Mouse (Mus musculus) stomach, embryonic 15.5 days (tissue): Measurements from ENCODE around the gene Sirpb1a. TPM values are rescaled to one million over a fixed set of nuclear protein-coding genes. Genes with fewer than 3 reads are reported as not detected.
"Not testable (repeated sequence)": the region's sequence is repeated elsewhere in the genome, so short reads cannot be mapped to it uniquely, and the experiment has no call there.

Source experiments
- ATAC-seq: fragments of 200-750 bp; cut with Nextera tagmentation; 2 replicates; pipeline ENCODE4 v1.8.0; 2017; ENCODE audit warnings: low read depth, moderate number of reproducible peaks, moderate TSS enrichment; ENCODE audit not compliant: insufficient read depth, low FRiP score
- H3K27ac ChIP-seq: fragments of 300-500 bp; sonication (generic); 2 replicates; pipeline ENCODE4 v1.5.1; 2015; ENCODE audit warnings: mild to moderate bottlenecking, inconsistent platforms
- H3K27me3 ChIP-seq: fragments of 300-500 bp; sonication (generic); replicated peaks from 2 replicates; pipeline ENCODE4 v1.6.1; 2015; ENCODE audit warnings: inconsistent platforms
- H3K36me3 ChIP-seq: fragments of 300-500 bp; sonication (generic); 2 replicates; pipeline ENCODE4 v1.6.1; 2015; ENCODE audit warnings: inconsistent platforms
- H3K4me1 ChIP-seq: fragments of 300-500 bp; sonication (generic); 2 replicates; pipeline ENCODE4 v1.6.1; 2015; ENCODE audit warnings: inconsistent platforms
- H3K4me2 ChIP-seq: fragments of 300-500 bp; sonication (generic); 2 replicates; pipeline ENCODE4 v1.6.1; 2015; ENCODE audit warnings: mild to moderate bottlenecking, inconsistent platforms
- H3K4me3 ChIP-seq: fragments of 300-500 bp; sonication (generic); replicated peaks from 2 replicates; pipeline ENCODE4 v1.5.1; 2015; ENCODE audit warnings: inconsistent platforms
- H3K9ac ChIP-seq: fragments of 300-500 bp; sonication (generic); 2 replicates; pipeline ENCODE4 v1.6.1; 2015; ENCODE audit warnings: inconsistent platforms
- H3K9me3 ChIP-seq: fragments of 300-500 bp; sonication (generic); 2 replicates; pipeline ENCODE4 v1.6.1; 2016; ENCODE audit warnings: inconsistent platforms
- WGBS: fragments of 180-500 bp; shearing (Covaris S2); methylation state at CpG from one replicate; pipeline ENCODE4 v1.1.7; 2015; 5-methylcytosine and 5-hydroxymethylcytosine counted together
- polyA plus RNA-seq: library from polyadenylated mRNA; unstranded; fragments of >200 nt; fragmentation: Nextera tagmentation; extraction: Ambion mirVana; gene quantifications from 2 replicates; pipeline ENCODE4 v1.2.1, GENCODE M21; 2015

The Sirpb1a gene
- 0.13 and 0.17 TPM in 2 replicates for polyA plus RNA-seq

- H3K9me3 ChIP-seq, H3K27me3 ChIP-seq, ATAC-seq, H3K36me3 ChIP-seq, H3K4me3 ChIP-seq, H3K9ac ChIP-seq, H3K27ac ChIP-seq, H3K4me1 ChIP-seq, H3K4me2 ChIP-seq: not testable (repeated sequence)
- WGBS, result 90% methylated on average over 1 of the region's 1 CpGs
These were observed at the start of gene Sirpb1a for GRCm38 (mm10) chr3:15426447-15426846. Gene Sirpb1a (minus strand): TSS chr3:15426520.

- not testable (repeated sequence) for H3K9me3 ChIP-seq, H3K36me3 ChIP-seq, ATAC-seq, H3K4me3 ChIP-seq, H3K27me3 ChIP-seq, H3K4me1 ChIP-seq, H3K9ac ChIP-seq, H3K4me2 ChIP-seq, H3K27ac ChIP-seq
- 79% methylated on average over 2 of the region's 2 CpGs for WGBS
These were observed 48.5 kb upstream of the Sirpb1a start for GRCm38 (mm10) chr3:15474831-15475230.

GRCm38 (mm10) chr3:15470158-15470557 lies 43.8 kb upstream of the Sirpb1a start:
- WGBS, result 76% methylated on average over 1 of the region's 3 CpGs
- H3K4me1 ChIP-seq, result not testable (repeated sequence)

GRCm38 (mm10) chr3:15443936-15444335 lies 17.6 kb upstream of the Sirpb1a start:
- not testable (repeated sequence) for H3K4me1 ChIP-seq, ATAC-seq, H3K27ac ChIP-seq, H3K9me3 ChIP-seq, H3K4me3 ChIP-seq, H3K27me3 ChIP-seq, H3K4me2 ChIP-seq, H3K9ac ChIP-seq, H3K36me3 ChIP-seq
- 82% methylated on average over 1 of the region's 1 CpGs for WGBS

More at GRCm38 (mm10) chr3:15470158-15470557, 43.8 kb upstream of the Sirpb1a start:
- H3K4me3 ChIP-seq, ATAC-seq, H3K4me2 ChIP-seq, H3K36me3 ChIP-seq, H3K9ac ChIP-seq, H3K27ac ChIP-seq, H3K9me3 ChIP-seq, H3K27me3 ChIP-seq: not testable (repeated sequence)

- H3K4me1 ChIP-seq, H3K9ac ChIP-seq, H3K36me3 ChIP-seq, H3K27ac ChIP-seq, ATAC-seq, H3K4me3 ChIP-seq, H3K4me2 ChIP-seq, H3K9me3 ChIP-seq, H3K27me3 ChIP-seq: not testable (repeated sequence)
- 67% methylated on average over 1 of the region's 1 CpGs for WGBS
These were observed 13.5 kb upstream of the Sirpb1a start for GRCm38 (mm10) chr3:15439844-15440243.

GRCm38 (mm10) chr3:15427917-15428316 lies 1.6 kb upstream of the Sirpb1a start:
- 58% methylated on average over 1 of the region's 1 CpGs for WGBS
- no peaks in the 10 kb centered on the region for H3K4me1 ChIP-seq
- no peak for ATAC-seq

GRCm38 (mm10) chr3:15355690-15356089 lies 70.6 kb downstream of the Sirpb1a start:
- H3K27me3 ChIP-seq, ATAC-seq, H3K27ac ChIP-seq, H3K9ac ChIP-seq, H3K4me2 ChIP-seq, H3K36me3 ChIP-seq, H3K9me3 ChIP-seq, H3K4me3 ChIP-seq, H3K4me1 ChIP-seq: not testable (repeated sequence)
- 72% methylated on average over 3 of the region's 3 CpGs for WGBS

More at GRCm38 (mm10) chr3:15427917-15428316, 1.6 kb upstream of the Sirpb1a start:
- Histone ChIP-seq H3K4me2 (no peak overlapping the region), H3K9ac (no peak overlapping the region), H3K27ac (no peak overlapping the region), H3K4me3 (no peak overlapping the region), H3K9me3 (no peaks in the 10 kb centered on the region), H3K27me3 (no peaks in the 10 kb centered on the region), H3K36me3 (no peaks in the 10 kb centered on the region)

GRCm38 (mm10) chr3:15350318-15350717 lies 76.0 kb downstream of the Sirpb1a start:
- WGBS, result 80% methylated on average over 1 of the region's 2 CpGs
- ATAC-seq, H3K4me2 ChIP-seq, H3K27me3 ChIP-seq, H3K36me3 ChIP-seq, H3K9ac ChIP-seq, H3K9me3 ChIP-seq, H3K27ac ChIP-seq, H3K4me3 ChIP-seq, H3K4me1 ChIP-seq: not testable (repeated sequence)

GRCm38 (mm10) chr3:15345606-15346005 lies 80.7 kb downstream of the Sirpb1a start:
- not testable (repeated sequence) for H3K9me3 ChIP-seq, H3K4me3 ChIP-seq, ATAC-seq

GRCm38 (mm10) chr3:15340287-15340686 lies 86.0 kb downstream of the Sirpb1a start:
- no peak for ATAC-seq
- H3K4me2 ChIP-seq, result no peak overlapping the region
- no peaks in the 10 kb centered on the region for H3K4me1 ChIP-seq
- no peak overlapping the region for H3K9ac ChIP-seq
- no peak overlapping the region for H3K27ac ChIP-seq
- no peak overlapping the region for H3K4me3 ChIP-seq
- no peaks in the 10 kb centered on the region for H3K36me3 ChIP-seq
- no peaks in the 10 kb centered on the region for H3K27me3 ChIP-seq
- WGBS, result 68% methylated on average over 1 of the region's 1 CpGs
- H3K9me3 ChIP-seq, result no peaks in the 10 kb centered on the region

More at GRCm38 (mm10) chr3:15345606-15346005, 80.7 kb downstream of the Sirpb1a start:
- 62% methylated on average over 3 of the region's 3 CpGs for WGBS
- H3K9ac ChIP-seq, H3K4me1 ChIP-seq, H3K36me3 ChIP-seq, H3K4me2 ChIP-seq, H3K27ac ChIP-seq, H3K27me3 ChIP-seq: not testable (repeated sequence)

- 66% methylated on average over 2 of the region's 2 CpGs for WGBS
- no peak overlapping the region for H3K4me2 ChIP-seq
- no peak overlapping the region for H3K4me3 ChIP-seq
- ATAC-seq, result no peak
- H3K9me3 ChIP-seq, result no peaks in the 10 kb centered on the region
- no peaks in the 10 kb centered on the region for H3K4me1 ChIP-seq
- no peak overlapping the region for H3K27ac ChIP-seq
- no peak overlapping the region for H3K9ac ChIP-seq
- H3K27me3 ChIP-seq, result no peaks in the 10 kb centered on the region
- H3K36me3 ChIP-seq, result no peaks in the 10 kb centered on the region
These were observed 92.1 kb downstream of the Sirpb1a start for GRCm38 (mm10) chr3:15334182-15334581.

GRCm38 (mm10) chr3:15332063-15332462 lies 94.3 kb downstream of the Sirpb1a start, which contains the start of gene Gm9733:
Gene Gm9733 (minus strand): TSS chr3:15332302.
- no peaks in the 10 kb centered on the region for H3K4me1 ChIP-seq
- H3K9me3 ChIP-seq, result no peaks in the 10 kb centered on the region
- H3K9ac ChIP-seq, result no peak within 1 kb of the TSS
- H3K4me3 ChIP-seq, result no peak within 1 kb of the TSS
- WGBS, result 85% methylated on average over 3 of the region's 3 CpGs
- H3K27me3 ChIP-seq, result no peaks in the 10 kb centered on the region
- H3K4me2 ChIP-seq, result no peak within 1 kb of the TSS
- H3K36me3 ChIP-seq, result no peaks in the 10 kb centered on the region
- H3K27ac ChIP-seq, result no peak within 1 kb of the TSS
- no peak for ATAC-seq

GRCm38 (mm10) chr3:15331545-15331944 lies 94.8 kb downstream of the Sirpb1a start:
- Histone ChIP-seq H3K9ac (no peak overlapping the region), H3K27ac (no peak overlapping the region), H3K27me3 (no peaks in the 10 kb centered on the region), H3K4me1 (no peaks in the 10 kb centered on the region), H3K4me3 (no peak overlapping the region), H3K9me3 (no peaks in the 10 kb centered on the region), H3K36me3 (no peaks in the 10 kb centered on the region), H3K4me2 (no peak overlapping the region)
- 70% methylated on average over 3 of the region's 3 CpGs for WGBS
- ATAC-seq, result no peak
